Mouse (Mus musculus) T-helper 1 cell (primary cell): ENCODE results near the gene Rps18.
"Not testable (repeated sequence)": the region's sequence is repeated elsewhere in the genome, so short reads cannot be mapped to it uniquely, and the experiment has no call there.

Source experiments
- in situ Hi-C: fragments of 300-600 bp; cut with MboI, MseI; formaldehyde crosslinking; loops from one replicate; pipeline ENCODE4 v1.15.1; 2025; ENCODE audit warnings: high pct_unique_total_duplicates

Gene Rps18

DNA sequence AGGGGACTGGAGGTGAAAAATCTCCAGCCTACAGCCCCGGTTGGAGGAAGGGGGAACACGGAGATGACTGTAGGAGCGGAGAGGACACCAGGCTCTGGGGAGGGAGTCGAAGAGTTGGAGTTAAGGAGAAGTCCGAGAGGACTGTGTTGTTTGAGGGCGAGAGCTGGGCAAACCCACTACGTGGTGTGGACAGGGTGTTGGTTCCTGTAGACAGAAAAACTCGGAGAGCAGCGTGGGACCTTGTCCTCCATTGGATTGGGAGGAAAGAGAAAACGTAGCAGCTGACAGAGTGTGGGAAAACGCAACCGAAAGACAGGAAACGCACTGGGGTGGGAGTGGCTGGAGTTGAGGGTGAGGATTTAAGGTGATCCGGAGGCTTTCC is 45.9 kb downstream of the Rps18 start:
- in situ Hi-C loops = no loop called here

DNA sequence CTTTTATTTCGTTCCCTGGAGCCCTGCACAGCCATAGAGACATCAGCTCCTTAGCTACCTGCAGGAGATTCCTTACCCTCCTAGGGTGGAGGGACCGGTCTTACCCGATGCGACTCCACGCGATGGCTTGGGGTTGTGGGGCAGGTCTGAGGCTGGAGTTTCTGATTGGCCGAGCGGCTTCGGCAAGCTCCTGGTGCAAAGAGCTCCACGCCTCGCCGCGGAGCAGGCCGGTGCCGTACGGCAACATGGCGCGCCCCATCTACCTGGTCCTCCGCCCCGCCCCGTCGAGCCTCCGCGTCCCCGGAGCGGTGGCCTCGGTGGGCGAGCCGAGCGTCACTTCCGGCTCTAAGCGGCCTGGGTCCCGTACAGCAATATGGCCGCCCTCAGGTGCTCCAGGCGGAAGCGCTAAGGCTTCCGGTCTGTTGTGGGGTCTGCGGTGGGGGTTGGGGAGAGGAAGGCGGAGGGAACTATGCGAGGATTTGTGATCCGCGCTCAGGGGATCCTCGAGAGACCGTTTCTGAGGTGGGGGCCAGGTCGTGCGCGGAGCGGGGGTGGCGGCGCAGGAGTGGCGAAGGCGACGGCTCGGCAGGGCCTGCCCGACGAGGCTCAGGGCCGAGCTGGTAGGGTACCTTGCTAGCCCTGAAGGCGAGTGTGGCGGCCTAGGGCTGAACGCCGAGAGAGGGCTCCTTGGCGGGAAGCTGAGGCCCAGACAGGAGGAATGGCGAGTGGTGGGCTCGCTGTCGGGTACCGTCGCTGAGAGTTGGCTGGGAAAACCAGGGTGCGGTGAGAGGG is 46.5 kb downstream of the Rps18 start, which contains the start of gene Daxx:
Daxx (plus strand) TSS at position 338 of the 792 bp plus-strand sequence.
- in situ Hi-C loops = no loop called here

DNA sequence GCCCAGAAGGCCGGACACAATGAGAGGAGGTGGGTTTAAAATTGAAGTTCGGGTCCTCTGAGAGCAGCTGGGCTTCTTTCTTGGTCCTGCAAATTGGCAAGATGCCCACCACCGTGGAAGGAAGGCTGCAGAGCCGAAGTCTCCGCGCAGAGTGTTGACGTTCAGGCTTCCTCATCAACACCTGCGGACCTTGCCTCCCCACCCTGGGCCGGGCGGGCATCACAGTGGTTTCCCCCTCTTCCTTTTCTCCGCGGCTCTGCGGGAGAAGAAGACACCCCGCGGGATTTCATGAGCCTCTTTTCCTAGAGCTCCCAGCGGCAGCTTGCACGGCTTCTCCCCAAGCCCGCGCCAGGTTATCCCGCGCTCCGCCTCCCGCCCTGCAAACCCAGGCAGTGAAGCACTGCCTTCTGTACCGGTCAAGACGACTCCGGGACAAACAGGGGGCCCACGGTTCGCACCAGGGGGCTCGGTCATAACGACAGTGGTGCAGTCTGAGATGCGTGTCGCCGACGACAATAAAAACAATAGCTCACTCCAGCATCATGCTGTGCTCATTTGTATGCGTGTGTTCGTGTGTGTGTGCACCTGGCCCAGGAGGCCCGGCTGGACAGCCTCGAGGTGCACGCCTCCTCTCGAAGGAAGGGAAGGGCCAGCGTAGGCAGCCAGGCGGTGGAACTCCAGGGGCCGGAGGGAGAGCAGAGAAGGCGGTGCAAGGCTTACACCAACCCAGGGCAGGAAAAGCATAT is 47.3 kb downstream of the Rps18 start:
- in situ Hi-C loops = no loop called here

DNA sequence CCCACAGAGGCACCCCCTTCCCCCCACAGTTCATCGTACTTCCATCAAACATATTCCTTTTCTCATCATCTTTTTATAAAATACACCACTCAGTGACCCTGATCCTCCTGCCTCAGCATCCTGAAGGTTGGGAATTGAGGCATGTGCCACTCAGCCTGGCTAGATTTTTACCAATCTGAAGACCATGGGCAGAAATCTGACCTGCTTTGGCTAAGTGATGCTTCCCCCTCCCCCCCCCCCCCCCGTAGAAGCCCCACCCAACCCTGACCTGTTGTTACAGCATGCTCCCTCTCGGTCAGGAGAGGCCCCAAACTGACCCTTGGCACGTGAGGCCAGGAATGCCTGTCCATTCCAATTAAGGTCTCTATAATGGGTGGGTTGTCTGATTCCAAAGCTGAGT is 51.0 kb downstream of the Rps18 start, which contains the start of gene Platr17:
Platr17 (plus strand) TSS at position 301 of the 400 bp plus-strand sequence.
- in situ Hi-C loops = not testable (repeated sequence)

DNA sequence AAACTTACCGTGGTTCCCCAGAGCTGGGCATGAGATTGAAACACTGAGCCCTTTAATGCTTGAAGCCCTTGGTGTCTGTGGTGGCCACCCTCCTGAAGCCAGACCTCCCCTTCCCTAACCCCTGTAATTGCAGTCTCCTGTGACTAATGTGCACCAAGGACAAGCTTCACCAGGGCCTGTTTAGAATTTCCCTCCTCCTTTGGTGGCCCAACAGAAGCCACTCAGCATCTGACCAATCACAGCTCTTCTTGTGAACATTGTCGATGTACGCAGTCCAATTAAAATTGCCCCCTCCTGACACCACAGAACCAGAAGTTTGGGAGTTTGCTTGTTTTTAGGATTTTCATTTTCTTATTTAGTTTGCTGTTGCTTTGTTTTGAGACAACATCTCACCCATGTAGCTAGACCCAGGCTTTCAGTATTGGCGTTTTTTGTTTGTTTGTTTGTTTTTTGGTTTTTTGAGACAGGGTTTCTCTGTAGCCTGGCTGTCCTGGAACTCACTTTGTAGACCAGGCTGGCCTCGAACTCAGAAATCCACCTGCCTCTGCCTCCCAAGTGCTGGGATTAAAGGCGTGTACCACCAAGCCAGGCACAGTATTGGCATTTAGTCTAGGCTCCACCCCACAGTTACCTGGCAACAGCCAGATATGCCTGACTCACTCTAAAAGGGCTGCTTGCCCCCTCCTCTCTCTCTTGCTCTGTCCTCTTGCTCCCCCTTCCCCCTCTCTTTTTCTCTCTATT is 51.7 kb downstream of the Rps18 start:
- in situ Hi-C loops = not testable (repeated sequence)

DNA sequence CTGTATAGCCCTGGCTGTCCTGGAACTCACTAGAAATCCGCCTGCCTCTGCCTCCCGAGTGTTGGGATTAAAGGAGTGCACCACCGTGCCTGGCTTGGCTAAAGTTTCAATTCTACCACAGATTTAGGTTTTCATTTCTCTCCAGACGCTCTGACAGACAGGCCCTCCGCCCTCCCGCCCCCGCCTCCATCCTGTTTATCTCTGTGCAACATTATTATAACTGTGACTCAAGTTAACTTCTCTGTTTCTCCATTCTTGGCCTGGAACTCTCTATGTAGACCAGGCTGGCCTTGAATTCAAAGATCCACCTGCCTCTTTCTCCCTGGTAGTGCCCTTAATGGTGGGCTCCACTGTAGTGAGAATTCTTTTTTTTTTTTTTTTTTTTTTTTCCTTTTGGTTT is 53.3 kb downstream of the Rps18 start:
- in situ Hi-C loops = no loop called here

DNA sequence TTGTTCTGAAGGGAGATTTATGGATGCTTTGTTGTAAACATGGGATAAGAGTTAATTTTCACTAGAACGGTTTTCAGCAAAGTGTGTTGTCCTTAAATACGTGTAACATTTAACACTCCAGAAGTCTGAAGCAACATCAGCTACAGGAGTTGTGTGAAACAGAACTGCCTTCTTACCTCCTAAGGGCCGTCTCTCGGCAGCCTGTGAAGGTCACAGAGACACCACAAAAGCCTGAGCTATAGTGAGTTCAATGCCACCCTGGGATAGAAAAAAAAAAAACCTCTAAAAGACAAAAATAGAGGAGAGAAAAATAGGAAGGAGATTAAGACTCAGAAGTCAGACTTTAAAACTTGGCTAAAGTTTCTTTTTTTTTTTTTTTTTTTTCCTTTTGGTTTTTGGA is 53.7 kb downstream of the Rps18 start:
- in situ Hi-C loops = no loop called here
